Mouse (Mus musculus): ENCODE data around the gene Dmrta2. TPM values are rescaled to one million over a fixed set of nuclear protein-coding genes. Genes with fewer than 3 reads are reported as not detected.

The Dmrta2 gene
- polyA plus RNA-seq, 1 experiment from 2014 or later = not detected

- H3K27me3 ChIP-seq = peaks cover 93% of the 10 kb centered on the region
- DNase-seq (no peak), ATAC-seq (ENCODE audit: low read depth) (no peak)
- 0 out of 2 replicates have a peak, but pooled peaks cover 6% of the 10 kb centered on the region for H3K4me1 ChIP-seq (replicated peaks)
- no peak overlapping the region for H3K4me2 ChIP-seq
- 4% methylated on average over 20 of the region's 20 CpGs for WGBS (ENCODE audit: insufficient replicate concordance)
- no peak overlapping the region for H3K27ac ChIP-seq
- H3K9ac ChIP-seq = no peak overlapping the region
- H3K9me3 ChIP-seq (replicated peaks) = no peaks in the 10 kb centered on the region
- H3K36me3 ChIP-seq = no peaks in the 10 kb centered on the region
- no peak overlapping the region for H3K4me3 ChIP-seq (replicated peaks)
These were observed 9.9 kb downstream of the Dmrta2 start for GRCm38 (mm10) chr4:109987560-109988362.

GRCm38 (mm10) chr4:109988411-109988810 lies 10.6 kb downstream of the Dmrta2 start:
- Histone ChIP-seq H3K36me3 (no peaks in the 10 kb centered on the region), H3K27ac (no peak overlapping the region), H3K4me2 (no peak overlapping the region), H3K27me3 (peaks cover 92% of the 10 kb centered on the region), H3K4me3 (replicated peaks) (no peak overlapping the region), H3K4me1 (replicated peaks) (0 out of 2 replicates have a peak, but pooled peaks cover 5% of the 10 kb centered on the region), H3K9ac (no peak overlapping the region), H3K9me3 (replicated peaks) (no peaks in the 10 kb centered on the region)
- no peak for DNase-seq
- WGBS (ENCODE audit: insufficient replicate concordance) = 7% methylated on average over 5 of the region's 5 CpGs
- no peak for ATAC-seq (ENCODE audit: low read depth)

- no peaks in the 10 kb centered on the region for H3K9me3 ChIP-seq (replicated peaks)
- 26% methylated on average over 6 of the region's 6 CpGs for WGBS (ENCODE audit: insufficient replicate concordance)
- ATAC-seq (ENCODE audit: low read depth) = no peak
These were observed 11.4 kb downstream of the Dmrta2 start for GRCm38 (mm10) chr4:109989213-109989612.

GRCm38 (mm10) chr4:110006044-110006443 lies 28.2 kb downstream of the Dmrta2 start:
- H3K27ac ChIP-seq = no peak overlapping the region
- H3K27me3 ChIP-seq = no peaks in the 10 kb centered on the region; the same call in 1 of the 2 replicates
- no peaks in the 10 kb centered on the region for H3K4me1 ChIP-seq (replicated peaks)
- WGBS (ENCODE audit: insufficient replicate concordance) = 76% methylated on average over 1 of the region's 1 CpGs
- H3K9ac ChIP-seq = no peak overlapping the region
- no peak overlapping the region for H3K4me2 ChIP-seq
- H3K4me3 ChIP-seq (replicated peaks) = no peak overlapping the region
- H3K36me3 ChIP-seq = no peaks in the 10 kb centered on the region
- H3K9me3 ChIP-seq (replicated peaks) = no peaks in the 10 kb centered on the region
- DNase-seq = no peak
- ATAC-seq (ENCODE audit: low read depth) = no peak

More at GRCm38 (mm10) chr4:109989213-109989612, 11.4 kb downstream of the Dmrta2 start:
- Histone ChIP-seq H3K36me3 (no peaks in the 10 kb centered on the region), H3K4me1 (replicated peaks) (no peaks in the 10 kb centered on the region), H3K4me2 (no peak overlapping the region), H3K9ac (no peak overlapping the region), H3K4me3 (replicated peaks) (no peak overlapping the region), H3K27me3 (peaks cover 92% of the 10 kb centered on the region), H3K27ac (no peak overlapping the region)
- DNase-seq = no peak

GRCm38 (mm10) chr4:110019145-110019544 lies 41.3 kb downstream of the Dmrta2 start:
- Histone ChIP-seq H3K9ac (no peak overlapping the region), H3K27ac (no peak overlapping the region), H3K27me3 (peaks cover 12% of the 10 kb centered on the region), H3K4me3 (replicated peaks) (no peak overlapping the region), H3K36me3 (no peaks in the 10 kb centered on the region), H3K9me3 (replicated peaks) (no peaks in the 10 kb centered on the region), H3K4me1 (replicated peaks) (no peaks in the 10 kb centered on the region), H3K4me2 (no peak overlapping the region)
- WGBS (ENCODE audit: insufficient replicate concordance) = 35% methylated on average over 9 of the region's 9 CpGs
- no peak for ATAC-seq (ENCODE audit: low read depth)
- DNase-seq = no peak

- H3K9ac ChIP-seq = no peak overlapping the region
- H3K9me3 ChIP-seq (replicated peaks) = no peaks in the 10 kb centered on the region
- H3K4me3 ChIP-seq (replicated peaks) = no peak overlapping the region
- DNase-seq = peak; percentile 34
- no peaks in the 10 kb centered on the region for H3K4me1 ChIP-seq (replicated peaks)
- no peaks in the 10 kb centered on the region for H3K36me3 ChIP-seq
- H3K27me3 ChIP-seq = peaks cover 12% of the 10 kb centered on the region
- no peak for ATAC-seq (ENCODE audit: low read depth)
- no peak overlapping the region for H3K27ac ChIP-seq
- 12% methylated on average over 12 of the region's 12 CpGs for WGBS (ENCODE audit: insufficient replicate concordance)
- H3K4me2 ChIP-seq = no peak overlapping the region
These were observed 42.4 kb downstream of the Dmrta2 start for GRCm38 (mm10) chr4:110020255-110020654.

- Histone ChIP-seq H3K4me3 (replicated peaks) (no peak overlapping the region), H3K4me1 (replicated peaks) (no peaks in the 10 kb centered on the region), H3K9ac (no peak overlapping the region), H3K27ac (no peak overlapping the region), H3K27me3 (peaks cover 12% of the 10 kb centered on the region), H3K36me3 (no peaks in the 10 kb centered on the region), H3K9me3 (replicated peaks) (no peaks in the 10 kb centered on the region), H3K4me2 (no peak overlapping the region)
- DNase-seq = peak; percentile 34
- ATAC-seq (ENCODE audit: low read depth) = no peak
- WGBS (ENCODE audit: insufficient replicate concordance) = 13% methylated on average over 25 of the region's 25 CpGs
These were observed 44.2 kb downstream of the Dmrta2 start for GRCm38 (mm10) chr4:110021956-110022625.

- H3K9ac ChIP-seq = no peak overlapping the region
- no peak for ATAC-seq (ENCODE audit: low read depth)
- H3K36me3 ChIP-seq = no peaks in the 10 kb centered on the region
- DNase-seq = no peak
- no peaks in the 10 kb centered on the region for H3K9me3 ChIP-seq (replicated peaks)
- 52% methylated on average over 6 of the region's 6 CpGs for WGBS (ENCODE audit: insufficient replicate concordance)
- no peak overlapping the region for H3K4me3 ChIP-seq (replicated peaks)
- H3K27me3 ChIP-seq = peaks cover 8% of the 10 kb centered on the region; the same call in 1 of the 2 replicates
- no peak overlapping the region for H3K4me2 ChIP-seq
- H3K27ac ChIP-seq = no peak overlapping the region
- no peaks in the 10 kb centered on the region for H3K4me1 ChIP-seq (replicated peaks)
These were observed 50.8 kb downstream of the Dmrta2 start for GRCm38 (mm10) chr4:110028461-110029188.

GRCm38 (mm10) chr4:110029446-110029845 lies 51.6 kb downstream of the Dmrta2 start:
- Histone ChIP-seq H3K4me3 (replicated peaks) (no peak overlapping the region), H3K27me3 (peaks cover 8% of the 10 kb centered on the region; the same call in 1 of the 2 replicates), H3K36me3 (no peaks in the 10 kb centered on the region), H3K9ac (no peak overlapping the region), H3K9me3 (replicated peaks) (no peaks in the 10 kb centered on the region), H3K4me2 (no peak overlapping the region), H3K27ac (no peak overlapping the region), H3K4me1 (replicated peaks) (no peaks in the 10 kb centered on the region)
- DNase-seq (no peak), ATAC-seq (ENCODE audit: low read depth) (no peak)
- 49% methylated on average over 1 of the region's 1 CpGs for WGBS (ENCODE audit: insufficient replicate concordance)

Data from liver, embryonic 13.5 days (tissue).